Mouse (Mus musculus): ENCODE measurements at regions not wholly inside any gene's neighbourhood (a gene's known extent, or its start where the extent isn't known, plus 50 kb on each side); places are given as distances from the start of the nearest gene placed in this dataset.

GRCm38 (mm10) chr3:78736111-78736510 is 550.2 kb downstream of the Rapgef2 start:
- TF ChIP-seq CTCF (IDR thresholded peaks at IDR 0.05; ENCODE audit: low read depth, low read length) (no peak), EP300 (IDR thresholded peaks at IDR 0.05; ENCODE audit: insufficient read depth, low read depth, low read length) (no peak), POLR2A (IDR thresholded peaks at IDR 0.05; ENCODE audit: insufficient read depth, low read length) (no peak)

Data from ES-Bruce4 (cell line).